Mouse (Mus musculus) forebrain, embryonic 14.5 days (tissue): ENCODE measurements around the gene Ntn1. TPM values are rescaled to one million over a fixed set of nuclear protein-coding genes. Genes with fewer than 3 reads are reported as not detected.

Experiments used
- ATAC-seq: fragments of 200-750 bp; cut with Nextera tagmentation; 2 replicates; pipeline ENCODE4 v1.8.0; 2017; ENCODE audit warnings: mild to moderate bottlenecking, moderate library complexity
- DNase-seq: peaks from one replicate; pipeline ENCODE4 v3.0.0-alpha.2; 2015; ENCODE audit warnings: low spot score
- H3K27ac ChIP-seq: fragments of 300-500 bp; sonication (generic); 2 replicates; pipeline ENCODE4 v1.5.1; 2014; ENCODE audit warnings: low read depth, mild to moderate bottlenecking, control low read depth, low read length, moderate library complexity
- H3K27me3 ChIP-seq: fragments of 300-500 bp; sonication (generic); replicated peaks from 2 replicates; pipeline ENCODE4 v1.6.1; 2014; ENCODE audit warnings: low read length, control low read depth, mixed read lengths; ENCODE audit not compliant: control insufficient read depth, insufficient read depth
- H3K36me3 ChIP-seq: fragments of 300-500 bp; sonication (generic); 2 replicates; pipeline ENCODE4 v1.6.1; 2014; ENCODE audit warnings: low read length, control low read depth; ENCODE audit not compliant: control insufficient read depth, insufficient read depth
- H3K4me1 ChIP-seq: fragments of 300-500 bp; sonication (generic); 2 replicates; pipeline ENCODE4 v1.6.1; 2014; ENCODE audit warnings: antibody characterized with exemption, low read length, control low read depth; ENCODE audit not compliant: control insufficient read depth, insufficient read depth
- H3K4me2 ChIP-seq: fragments of 300-500 bp; sonication (generic); 2 replicates; pipeline ENCODE4 v1.6.1; 2014; ENCODE audit warnings: mild to moderate bottlenecking, control low read depth, low read length
- H3K4me3 ChIP-seq: fragments of 300-500 bp; sonication (generic); 2 replicates; pipeline ENCODE4 v1.5.1; 2014; ENCODE audit warnings: low read depth, low read length, control low read depth
- H3K9ac ChIP-seq: fragments of 300-500 bp; sonication (generic); 2 replicates; pipeline ENCODE4 v1.6.1; 2014; ENCODE audit warnings: mild to moderate bottlenecking, low read length, control low read depth, moderate library complexity
- H3K9me3 ChIP-seq: fragments of 300-500 bp; sonication (generic); replicated peaks from 2 replicates; pipeline ENCODE4 v1.6.1; 2016; ENCODE audit warnings: low read length, control low read depth, mixed read lengths; ENCODE audit not compliant: control insufficient read depth
- WGBS: fragments of 180-500 bp; shearing (Covaris S2); extraction: QIAGEN DNeasy Blood & Tissue Kit; methylation state at CpG from one replicate; pipeline ENCODE4 v1.1.7; 2014; 5-methylcytosine and 5-hydroxymethylcytosine counted together
- polyA plus RNA-seq: library from polyadenylated mRNA; unstranded; fragments of >200 nt; fragmentation: Nextera tagmentation; extraction: Ambion mirVana; gene quantifications from 2 replicates; pipeline ENCODE4 v1.2.1, GENCODE M21; 2014

Gene Ntn1
- polyA plus RNA-seq, 1 experiment from 2014 or later, result 3.5 TPM

- H3K36me3 ChIP-seq, result no peaks in the 10 kb centered on the region
- DNase-seq (no peak), ATAC-seq (no peak)
- H3K27me3 ChIP-seq, result no peaks in the 10 kb centered on the region
- WGBS, result 78% methylated on average over 7 of the region's 7 CpGs
- no peak overlapping the region for H3K9ac ChIP-seq
- H3K27ac ChIP-seq, result no peak overlapping the region
- H3K4me1 ChIP-seq, result no peaks in the 10 kb centered on the region
- H3K4me2 ChIP-seq, result no peak overlapping the region
- no peak overlapping the region for H3K4me3 ChIP-seq
- H3K9me3 ChIP-seq, result peaks cover 3% of the 10 kb centered on the region; the same call in 1 of the 2 replicates
Observed at GRCm38 (mm10) chr11:68321417-68321816, 79.2 kb downstream of the Ntn1 start.

- WGBS, result 89% methylated on average over 11 of the region's 11 CpGs
- no peak overlapping the region for H3K27ac ChIP-seq
- no peaks in the 10 kb centered on the region for H3K36me3 ChIP-seq
- no peak overlapping the region for H3K4me3 ChIP-seq
- ATAC-seq, result no peak
- peaks cover 3% of the 10 kb centered on the region; the same call in 1 of the 2 replicates for H3K9me3 ChIP-seq
- no peaks in the 10 kb centered on the region for H3K4me1 ChIP-seq
- no peak overlapping the region for H3K9ac ChIP-seq
- no peak for DNase-seq
- no peaks in the 10 kb centered on the region for H3K27me3 ChIP-seq
- no peak overlapping the region for H3K4me2 ChIP-seq
Observed at GRCm38 (mm10) chr11:68315551-68316130, 85.0 kb downstream of the Ntn1 start.

DNA sequence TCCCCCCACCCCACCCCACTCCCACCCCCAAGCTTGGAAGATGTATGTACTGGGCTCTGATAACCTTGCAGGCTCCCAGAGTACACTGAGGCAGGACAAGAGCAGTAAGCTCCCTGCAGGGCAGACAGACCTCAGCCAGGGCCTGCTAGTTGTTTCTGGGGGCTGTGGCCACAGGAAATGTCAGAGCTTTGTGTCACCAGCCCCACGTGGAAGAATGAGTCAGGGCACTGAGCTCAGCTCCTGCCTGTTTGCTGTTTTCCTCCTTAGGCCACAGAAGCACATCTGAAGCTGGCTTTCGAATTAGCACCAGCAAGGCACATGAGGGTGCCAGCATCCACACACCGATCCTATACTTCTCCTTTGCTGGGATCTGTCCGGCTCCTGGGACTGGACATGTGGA is 86.8 kb downstream of the Ntn1 start:
- Histone ChIP-seq H3K27ac (no peak overlapping the region), H3K27me3 (no peaks in the 10 kb centered on the region), H3K4me1 (no peaks in the 10 kb centered on the region), H3K9ac (no peak overlapping the region), H3K9me3 (peaks cover 3% of the 10 kb centered on the region; the same call in 1 of the 2 replicates), H3K4me3 (no peak overlapping the region), H3K4me2 (no peak overlapping the region), H3K36me3 (no peaks in the 10 kb centered on the region)
- DNase-seq (no peak), ATAC-seq (no peak)
- WGBS, result 62% methylated on average over 4 of the region's 4 CpGs

- DNase-seq, result no peak
- ATAC-seq, result no peak
- Histone ChIP-seq H3K9me3 (peaks cover 3% of the 10 kb centered on the region; the same call in 1 of the 2 replicates), H3K4me1 (no peaks in the 10 kb centered on the region), H3K27ac (no peak overlapping the region), H3K9ac (no peak overlapping the region), H3K4me2 (no peak overlapping the region), H3K27me3 (no peaks in the 10 kb centered on the region), H3K4me3 (no peak overlapping the region), H3K36me3 (no peaks in the 10 kb centered on the region)
- WGBS, result 53% methylated on average over 7 of the region's 7 CpGs
Observed at GRCm38 (mm10) chr11:68313065-68313464, 87.6 kb downstream of the Ntn1 start.

DNA sequence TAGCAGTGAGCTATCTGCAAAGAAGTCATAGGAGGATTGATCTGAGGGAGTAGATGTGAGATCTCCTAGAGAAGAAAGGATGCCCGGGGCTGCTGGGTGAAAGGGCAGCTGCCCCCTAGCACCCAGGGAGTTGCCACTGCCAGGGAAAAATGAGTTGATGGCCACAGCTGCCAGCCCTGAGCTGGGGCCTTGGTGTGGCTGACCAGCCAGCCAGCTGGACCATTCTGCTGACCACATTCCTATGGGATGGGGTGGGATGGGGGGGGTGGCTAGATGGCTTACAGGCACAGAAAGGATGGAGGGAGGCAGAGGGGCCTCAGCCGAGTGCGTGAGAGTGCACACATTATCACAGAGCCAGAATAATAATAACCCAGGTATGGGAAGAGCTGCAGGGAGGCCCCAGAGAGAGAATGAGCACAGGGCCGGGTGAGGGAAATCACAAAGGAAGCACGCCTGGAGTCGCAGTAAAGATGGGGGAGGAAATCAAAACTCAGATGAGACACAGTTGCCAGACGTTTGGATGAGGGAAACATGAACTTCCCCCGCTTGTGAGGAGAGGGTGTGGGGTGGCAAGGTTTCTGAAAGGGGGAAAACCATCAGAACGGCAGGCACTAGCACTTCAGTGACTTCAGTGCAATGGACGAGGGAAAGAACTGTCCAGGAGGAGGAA is 91.6 kb downstream of the Ntn1 start:
- ATAC-seq, result no peak
- 51% methylated on average over 10 of the region's 10 CpGs for WGBS
- no peak overlapping the region for H3K4me2 ChIP-seq

DNA sequence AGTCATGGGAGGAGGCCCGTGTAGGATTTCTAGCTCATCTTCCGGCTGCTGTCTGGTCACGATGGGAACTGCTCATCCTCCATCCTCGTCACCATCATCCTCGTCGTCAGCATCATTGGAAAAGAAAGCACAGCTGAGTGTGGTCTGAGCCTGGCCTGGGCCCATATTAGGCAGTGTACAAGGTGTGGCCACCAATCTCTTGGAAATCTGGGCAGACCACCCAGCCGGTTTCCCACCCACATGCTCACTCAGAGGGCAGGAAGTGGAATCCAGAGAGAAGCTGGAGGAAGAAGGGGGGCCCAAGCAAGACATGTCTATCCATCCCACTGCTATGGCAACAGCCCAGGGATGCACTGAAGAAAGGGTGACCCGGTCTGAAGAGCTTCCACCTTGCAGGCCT is 94.6 kb downstream of the Ntn1 start:
- Histone ChIP-seq H3K4me3 (no peak overlapping the region), H3K36me3 (no peaks in the 10 kb centered on the region), H3K9ac (no peak overlapping the region), H3K9me3 (no peaks in the 10 kb centered on the region), H3K27ac (no peak overlapping the region), H3K4me1 (no peaks in the 10 kb centered on the region), H3K27me3 (no peaks in the 10 kb centered on the region), H3K4me2 (no peak overlapping the region)
- no peak for DNase-seq
- WGBS, result 92% methylated on average over 8 of the region's 8 CpGs
- no peak for ATAC-seq

More for the DNA sequence above, 91.6 kb downstream of the Ntn1 start:
- no peaks in the 10 kb centered on the region for H3K9me3 ChIP-seq
- H3K4me1 ChIP-seq, result no peaks in the 10 kb centered on the region
- H3K36me3 ChIP-seq, result no peaks in the 10 kb centered on the region
- no peaks in the 10 kb centered on the region for H3K27me3 ChIP-seq
- H3K9ac ChIP-seq, result no peak overlapping the region
- no peak for DNase-seq
- no peak overlapping the region for H3K4me3 ChIP-seq
- H3K27ac ChIP-seq, result no peak overlapping the region

GRCm38 (mm10) chr11:68302323-68302722 is 98.3 kb downstream of the Ntn1 start:
- no peak for DNase-seq
- 45% methylated on average over 7 of the region's 7 CpGs for WGBS

GRCm38 (mm10) chr11:68301660-68302059 is 99.0 kb downstream of the Ntn1 start:
- Histone ChIP-seq H3K4me3 (no peak overlapping the region), H3K4me2 (no peak overlapping the region), H3K4me1 (no peaks in the 10 kb centered on the region), H3K27ac (no peak overlapping the region), H3K36me3 (no peaks in the 10 kb centered on the region), H3K27me3 (no peaks in the 10 kb centered on the region), H3K9me3 (no peaks in the 10 kb centered on the region), H3K9ac (no peak overlapping the region)
- ATAC-seq, result no peak
- DNase-seq, result no peak
- 86% methylated on average over 4 of the region's 4 CpGs for WGBS

More at GRCm38 (mm10) chr11:68302323-68302722, 98.3 kb downstream of the Ntn1 start:
- no peak overlapping the region for H3K9ac ChIP-seq
- H3K27ac ChIP-seq, result no peak overlapping the region
- H3K27me3 ChIP-seq, result no peaks in the 10 kb centered on the region
- no peaks in the 10 kb centered on the region for H3K36me3 ChIP-seq
- no peaks in the 10 kb centered on the region for H3K9me3 ChIP-seq
- H3K4me3 ChIP-seq, result no peak overlapping the region
- no peak overlapping the region for H3K4me2 ChIP-seq
- no peaks in the 10 kb centered on the region for H3K4me1 ChIP-seq
- ATAC-seq, result no peak

GRCm38 (mm10) chr11:68295474-68295873 is 105.1 kb downstream of the Ntn1 start:
- WGBS, result 91% methylated on average over 5 of the region's 5 CpGs
- no peak overlapping the region for H3K4me3 ChIP-seq
- H3K9ac ChIP-seq, result no peak overlapping the region
- DNase-seq (no peak), ATAC-seq (no peak)
- peaks cover 3% of the 10 kb centered on the region; the same call in 1 of the 2 replicates for H3K4me1 ChIP-seq
- H3K9me3 ChIP-seq, result no peaks in the 10 kb centered on the region
- no peaks in the 10 kb centered on the region for H3K27me3 ChIP-seq
- H3K36me3 ChIP-seq, result no peaks in the 10 kb centered on the region
- no peak overlapping the region for H3K27ac ChIP-seq
- H3K4me2 ChIP-seq, result no peak overlapping the region
